Mouse (Mus musculus) erythroblast, embryonic 14.5 days (primary cell): ENCODE results near the gene Tulp4.
"Not testable (repeated sequence)": the region's sequence is repeated elsewhere in the genome, so short reads cannot be mapped to it uniquely, and the experiment has no call there.

Source experiments
- GATA1 ChIP-seq: IDR thresholded peaks from 2 replicates; pipeline ENCODE4 v1.6.1; 2012; ENCODE audit warnings: low read length, inconsistent platforms, mixed read lengths
- TAL1 ChIP-seq: IDR thresholded peaks from 3 replicates; pipeline ENCODE4 v1.6.1; 2012; ENCODE audit warnings: low read length, inconsistent platforms, mixed read lengths

DNA sequence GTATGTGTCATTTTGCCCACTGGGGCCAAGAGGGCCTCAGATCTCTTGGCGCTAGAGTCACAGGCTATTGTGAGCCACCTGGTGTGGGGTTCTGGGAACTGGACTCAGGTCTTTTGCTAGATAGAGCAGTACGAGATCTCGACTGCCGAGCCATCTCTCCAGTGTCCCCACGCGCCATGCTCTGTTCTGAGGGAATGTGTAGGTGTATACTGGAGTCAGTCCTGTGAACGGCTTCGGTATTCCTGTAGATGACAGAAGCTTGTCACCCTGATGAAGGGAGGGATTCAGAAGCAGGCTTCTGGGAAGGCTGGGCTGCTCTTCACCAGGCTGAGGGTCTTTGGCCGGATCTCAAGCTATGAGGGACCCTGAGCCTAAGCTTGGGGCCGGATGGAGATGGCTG is 173.5 kb downstream of the Tulp4 start:
- not testable (repeated sequence) for TF ChIP-seq GATA1, TAL1
